Mouse (Mus musculus): Measurements from ENCODE around the gene Mkks. TPM values are rescaled to one million over a fixed set of nuclear protein-coding genes. Genes with fewer than 3 reads are reported as not detected.
"Not testable (repeated sequence)": the region's sequence is repeated elsewhere in the genome, so short reads cannot be mapped to it uniquely, and the experiment has no call there.

The Mkks gene
- polyA plus RNA-seq, 1 experiment from 2014 or later: 13.8 TPM

- peaks cover 6% of the 10 kb centered on the region; the same call in 1 of the 2 replicates for H3K4me1 ChIP-seq
- H3K36me3 ChIP-seq: no peaks in the 10 kb centered on the region
- no peaks in the 10 kb centered on the region for H3K27me3 ChIP-seq
- H3K9ac ChIP-seq: no peak overlapping the region
- H3K4me2 ChIP-seq (replicated peaks): no peak overlapping the region
- H3K9me3 ChIP-seq: no peaks in the 10 kb centered on the region
- no peak overlapping the region for H3K4me3 ChIP-seq
- WGBS: 78% methylated on average over 2 of the region's 2 CpGs
- ATAC-seq (ENCODE audit: low FRiP score, low read depth): no peak
- no peak overlapping the region for H3K27ac ChIP-seq
Measured at GRCm38 (mm10) chr2:136896131-136896530, 4.9 kb upstream of the Mkks start.

GRCm38 (mm10) chr2:136894494-136894893 lies 3.3 kb upstream of the Mkks start:
- 82% methylated on average over 2 of the region's 2 CpGs for WGBS
- ATAC-seq (ENCODE audit: low FRiP score, low read depth): no peak

GRCm38 (mm10) chr2:136891951-136892371 lies 772 bp upstream of the Mkks start:
- H3K9ac ChIP-seq: peak overlapping the region; percentile 72
- no peaks in the 10 kb centered on the region for H3K9me3 ChIP-seq
- peaks cover 11% of the 10 kb centered on the region for H3K4me1 ChIP-seq
- peak overlapping the region; percentile 62; the same call in 1 of the 2 replicates for H3K27ac ChIP-seq
- peak; percentile 85 for ATAC-seq (ENCODE audit: low FRiP score, low read depth)
- peak overlapping the region; percentile 56 for H3K4me2 ChIP-seq (replicated peaks)
- no peaks in the 10 kb centered on the region for H3K36me3 ChIP-seq
- H3K4me3 ChIP-seq: peak overlapping the region; percentile 63
- no peaks in the 10 kb centered on the region for H3K27me3 ChIP-seq
- WGBS: under 1% methylated on average over 23 of the region's 23 CpGs

More at GRCm38 (mm10) chr2:136894494-136894893, 3.3 kb upstream of the Mkks start:
- no peak overlapping the region for H3K4me3 ChIP-seq
- no peaks in the 10 kb centered on the region for H3K9me3 ChIP-seq
- no peaks in the 10 kb centered on the region for H3K27me3 ChIP-seq
- peaks cover 11% of the 10 kb centered on the region for H3K4me1 ChIP-seq
- H3K4me2 ChIP-seq (replicated peaks): no peak overlapping the region
- H3K27ac ChIP-seq: no peak overlapping the region
- no peaks in the 10 kb centered on the region for H3K36me3 ChIP-seq
- H3K9ac ChIP-seq: no peak overlapping the region

GRCm38 (mm10) chr2:136890716-136891067 lies 497 bp downstream of the Mkks start:
- peak overlapping the region; percentile 63 for H3K4me3 ChIP-seq
- H3K4me2 ChIP-seq (replicated peaks): peak overlapping the region; percentile 60
- 7% methylated on average over 15 of the region's 15 CpGs for WGBS
- H3K4me1 ChIP-seq: peaks cover 11% of the 10 kb centered on the region
- H3K9me3 ChIP-seq, H3K27me3 ChIP-seq, H3K36me3 ChIP-seq: not testable (repeated sequence)
- H3K27ac ChIP-seq: peak overlapping the region; percentile 82
- ATAC-seq (ENCODE audit: low FRiP score, low read depth): peak; percentile 48
- peak overlapping the region; percentile 74 for H3K9ac ChIP-seq

- Histone ChIP-seq H3K9me3 (no peaks in the 10 kb centered on the region), H3K36me3 (peaks cover 24% of the 10 kb centered on the region), H3K27ac (no peak overlapping the region), H3K27me3 (no peaks in the 10 kb centered on the region), H3K4me1 (peaks cover 5% of the 10 kb centered on the region; the same call in 1 of the 2 replicates), H3K4me2 (replicated peaks) (no peak overlapping the region), H3K9ac (no peak overlapping the region), H3K4me3 (no peak overlapping the region)
- no peak for ATAC-seq (ENCODE audit: low FRiP score, low read depth)
- 67% methylated on average over 4 of the region's 4 CpGs for WGBS
Measured at GRCm38 (mm10) chr2:136886846-136887245, 4.3 kb downstream of the Mkks start.

GRCm38 (mm10) chr2:136885579-136885978 lies 5.6 kb downstream of the Mkks start, which contains the start of gene AL731706.2:
TSS of gene AL731706.2 (minus strand) at chr2:136885679.
- Histone ChIP-seq H3K9ac (no peak within 1 kb of the TSS), H3K4me1 (peaks cover 5% of the 10 kb centered on the region; the same call in 1 of the 2 replicates), H3K27me3 (no peaks in the 10 kb centered on the region), H3K9me3 (no peaks in the 10 kb centered on the region), H3K27ac (no peak within 1 kb of the TSS), H3K4me2 (replicated peaks) (no peak within 1 kb of the TSS), H3K36me3 (peaks cover 35% of the 10 kb centered on the region), H3K4me3 (no peak within 1 kb of the TSS)
- WGBS: 89% methylated on average over 2 of the region's 2 CpGs
- ATAC-seq (ENCODE audit: low FRiP score, low read depth): no peak

GRCm38 (mm10) chr2:136854543-136855388 lies 36.4 kb downstream of the Mkks start:
- no peak overlapping the region for H3K4me2 ChIP-seq (replicated peaks)
- no peak overlapping the region for H3K27ac ChIP-seq
- WGBS: 46% methylated on average over 5 of the region's 5 CpGs

GRCm38 (mm10) chr2:136850366-136850765 lies 40.8 kb downstream of the Mkks start:
- H3K27ac ChIP-seq: no peak overlapping the region
- no peaks in the 10 kb centered on the region for H3K27me3 ChIP-seq
- H3K36me3 ChIP-seq: no peaks in the 10 kb centered on the region
- peaks cover 10% of the 10 kb centered on the region for H3K4me1 ChIP-seq
- no peak overlapping the region for H3K9ac ChIP-seq
- 62% methylated on average over 3 of the region's 3 CpGs for WGBS
- no peak for ATAC-seq (ENCODE audit: low FRiP score, low read depth)
- no peak overlapping the region for H3K4me2 ChIP-seq (replicated peaks)
- no peaks in the 10 kb centered on the region for H3K9me3 ChIP-seq
- no peak overlapping the region for H3K4me3 ChIP-seq

More at GRCm38 (mm10) chr2:136854543-136855388, 36.4 kb downstream of the Mkks start:
- ATAC-seq (ENCODE audit: low FRiP score, low read depth): no peak
- H3K4me3 ChIP-seq: no peak overlapping the region
- H3K9me3 ChIP-seq: no peaks in the 10 kb centered on the region
- H3K4me1 ChIP-seq: peaks cover 10% of the 10 kb centered on the region
- H3K36me3 ChIP-seq: no peaks in the 10 kb centered on the region
- no peaks in the 10 kb centered on the region for H3K27me3 ChIP-seq
- no peak overlapping the region for H3K9ac ChIP-seq

- Histone ChIP-seq H3K4me1 (no peaks in the 10 kb centered on the region), H3K4me2 (replicated peaks) (no peak overlapping the region), H3K27me3 (no peaks in the 10 kb centered on the region), H3K4me3 (no peak overlapping the region), H3K9ac (no peak overlapping the region), H3K9me3 (no peaks in the 10 kb centered on the region), H3K36me3 (no peaks in the 10 kb centered on the region), H3K27ac (no peak overlapping the region)
- no peak for ATAC-seq (ENCODE audit: low FRiP score, low read depth)
- WGBS: 47% methylated on average over 1 of the region's 1 CpGs
Measured at GRCm38 (mm10) chr2:136837994-136838393, 53.2 kb downstream of the Mkks start.

- WGBS: 65% methylated on average over 3 of the region's 3 CpGs
- no peaks in the 10 kb centered on the region for H3K4me1 ChIP-seq
- H3K27ac ChIP-seq: no peak overlapping the region
- H3K36me3 ChIP-seq: no peaks in the 10 kb centered on the region
- no peak overlapping the region for H3K4me3 ChIP-seq
- no peaks in the 10 kb centered on the region for H3K9me3 ChIP-seq
- ATAC-seq (ENCODE audit: low FRiP score, low read depth): no peak
- H3K9ac ChIP-seq: no peak overlapping the region
- H3K4me2 ChIP-seq (replicated peaks): no peak overlapping the region
- no peaks in the 10 kb centered on the region for H3K27me3 ChIP-seq
Measured at GRCm38 (mm10) chr2:136835882-136836281, 55.3 kb downstream of the Mkks start.

GRCm38 (mm10) chr2:136834715-136835075 lies 56.5 kb downstream of the Mkks start:
- ATAC-seq (ENCODE audit: low FRiP score, low read depth): no peak

GRCm38 (mm10) chr2:136833976-136834714 lies 57.0 kb downstream of the Mkks start:
- Histone ChIP-seq H3K27me3 (no peaks in the 10 kb centered on the region), H3K9me3 (no peaks in the 10 kb centered on the region), H3K4me3 (no peak overlapping the region), H3K27ac (no peak overlapping the region), H3K36me3 (no peaks in the 10 kb centered on the region), H3K4me1 (no peaks in the 10 kb centered on the region), H3K9ac (no peak overlapping the region), H3K4me2 (replicated peaks) (no peak overlapping the region)
- 82% methylated on average over 3 of the region's 3 CpGs for WGBS
- no peak for ATAC-seq (ENCODE audit: low FRiP score, low read depth)

More at GRCm38 (mm10) chr2:136834715-136835075, 56.5 kb downstream of the Mkks start:
- WGBS: 96% methylated on average over 1 of the region's 1 CpGs
- no peaks in the 10 kb centered on the region for H3K36me3 ChIP-seq
- no peaks in the 10 kb centered on the region for H3K9me3 ChIP-seq
- no peaks in the 10 kb centered on the region for H3K4me1 ChIP-seq
- H3K4me2 ChIP-seq (replicated peaks): no peak overlapping the region
- no peaks in the 10 kb centered on the region for H3K27me3 ChIP-seq
- H3K27ac ChIP-seq: no peak overlapping the region
- H3K4me3 ChIP-seq: no peak overlapping the region
- H3K9ac ChIP-seq: no peak overlapping the region
